Mouse (Mus musculus): ENCODE results near the gene Nrgn.

The Nrgn gene

GRCm38 (mm10) chr9:37554279-37554678, 1.6 kb upstream of the Nrgn start:
- DNase-seq = no peak

- DNase-seq = no peak
These were observed 763 bp downstream of the Nrgn start for GRCm38 (mm10) chr9:37551751-37552531.

- no peak for DNase-seq
These were observed 2.3 kb downstream of the Nrgn start for GRCm38 (mm10) chr9:37550435-37550834.

- no peak for DNase-seq
These were observed 5.8 kb downstream of the Nrgn start for GRCm38 (mm10) chr9:37546889-37547288.

- no peak for DNase-seq
These were observed 6.8 kb downstream of the Nrgn start for GRCm38 (mm10) chr9:37545847-37546452.

- DNase-seq = no peak
These were observed 7.5 kb downstream of the Nrgn start for GRCm38 (mm10) chr9:37545166-37545610.

GRCm38 (mm10) chr9:37544447-37545165, 8.1 kb downstream of the Nrgn start:
- DNase-seq = peak; percentile 77 to 83

- DNase-seq = no peak
These were observed 8.7 kb downstream of the Nrgn start for GRCm38 (mm10) chr9:37543869-37544440.

- DNase-seq = no peak
These were observed 10.7 kb downstream of the Nrgn start for GRCm38 (mm10) chr9:37541851-37542642.

- no peak for DNase-seq
These were observed 11.8 kb downstream of the Nrgn start for GRCm38 (mm10) chr9:37540701-37541575.

GRCm38 (mm10) chr9:37540226-37540625, 12.5 kb downstream of the Nrgn start:
- no peak for DNase-seq

- no peak for DNase-seq
These were observed 13.3 kb downstream of the Nrgn start, which contains the start of gene Vsig2 for GRCm38 (mm10) chr9:37539170-37540025. Vsig2 (plus strand) TSS chr9:37539255.

GRCm38 (mm10) chr9:37537658-37538250, 14.9 kb downstream of the Nrgn start:
- no peak for DNase-seq

- DNase-seq = no peak
These were observed 15.9 kb downstream of the Nrgn start for GRCm38 (mm10) chr9:37536851-37537250.

- peak; percentile 61 to 62 for DNase-seq
These were observed 21.6 kb downstream of the Nrgn start for GRCm38 (mm10) chr9:37530888-37531705.

- DNase-seq = peak; percentile 69 to 71
These were observed 22.4 kb downstream of the Nrgn start for GRCm38 (mm10) chr9:37530031-37530887.

- DNase-seq = no peak
These were observed 24.3 kb downstream of the Nrgn start for GRCm38 (mm10) chr9:37528225-37528970.
